Mouse (Mus musculus) spleen, postnatal 10 days (tissue): ENCODE measurements at regions not wholly inside any gene's neighbourhood (a gene's known extent, or its start where the extent isn't known, plus 50 kb on each side); places are given as distances from the start of the nearest gene placed in this dataset.

ENCODE experiments used
- DNase-seq, 2 experiments: peaks; one replicate each; pipeline ENCODE4 v3.0.0; 2021 to 2022; ENCODE audit warnings: low spot score in 2 of 2

DNA sequence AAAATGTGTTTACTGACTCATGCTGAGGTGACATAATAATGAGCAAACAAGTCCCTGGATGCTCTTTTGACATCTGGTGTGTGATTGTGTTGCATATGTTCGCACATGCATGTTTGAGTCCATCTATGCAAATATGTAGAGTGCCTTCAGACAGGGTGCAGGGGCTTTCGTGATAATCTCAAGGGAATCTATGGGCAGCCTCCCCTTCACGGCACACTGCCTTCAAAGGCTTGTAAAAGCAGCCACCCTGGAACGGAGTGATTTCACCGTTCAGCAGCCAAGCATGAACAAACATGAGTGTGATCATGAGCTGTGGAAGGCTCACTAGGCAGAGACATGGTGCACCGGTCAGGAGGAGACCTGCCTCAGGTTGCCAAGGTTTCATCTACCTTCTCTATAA, 57.1 kb upstream of the Mbip start:
- peak in 1 of 2 experiments; percentile 15 for DNase-seq

DNA sequence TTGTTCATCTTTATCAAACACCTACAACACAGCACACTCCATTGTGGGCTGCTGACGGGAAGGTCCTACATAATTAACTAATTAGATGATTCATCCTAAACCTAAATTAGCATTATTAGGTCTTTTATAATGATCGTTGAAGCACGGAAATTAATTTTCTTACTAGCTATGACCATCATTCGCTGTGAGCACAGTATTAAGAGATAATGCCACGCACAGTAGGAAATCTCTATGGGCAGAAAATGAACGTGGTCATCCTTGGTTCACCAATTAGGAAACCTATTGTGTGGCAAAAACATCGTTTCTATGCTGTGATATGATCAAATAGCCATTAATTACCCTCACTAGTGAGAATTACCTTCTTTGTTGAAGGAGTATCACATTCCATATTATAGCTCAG, 56.4 kb upstream of the Mbip start:
- DNase-seq = no peak
